Mouse (Mus musculus) cortical plate, adult 2 months (tissue): ENCODE measurements around the gene Zfp473.
"Not testable (repeated sequence)": the region's sequence is repeated elsewhere in the genome, so short reads cannot be mapped to it uniquely, and the experiment has no call there.

Experiments used
- CTCF ChIP-seq: fragments of 200-500 bp; IDR thresholded peaks from 2 replicates; pipeline ENCODE4 v1.5.1; 2011; ENCODE audit warnings: mild to moderate bottlenecking, control low read depth, low read length; ENCODE audit not compliant: insufficient read depth; ENCODE audit errors: extremely low read depth
- POLR2A ChIP-seq: fragments of 200-500 bp; IDR thresholded peaks from 2 replicates; pipeline ENCODE4 v1.6.1; 2011; ENCODE audit warnings: mild to moderate bottlenecking, low read length, control low read depth; ENCODE audit not compliant: insufficient read depth; ENCODE audit errors: extremely low read depth

DNA sequence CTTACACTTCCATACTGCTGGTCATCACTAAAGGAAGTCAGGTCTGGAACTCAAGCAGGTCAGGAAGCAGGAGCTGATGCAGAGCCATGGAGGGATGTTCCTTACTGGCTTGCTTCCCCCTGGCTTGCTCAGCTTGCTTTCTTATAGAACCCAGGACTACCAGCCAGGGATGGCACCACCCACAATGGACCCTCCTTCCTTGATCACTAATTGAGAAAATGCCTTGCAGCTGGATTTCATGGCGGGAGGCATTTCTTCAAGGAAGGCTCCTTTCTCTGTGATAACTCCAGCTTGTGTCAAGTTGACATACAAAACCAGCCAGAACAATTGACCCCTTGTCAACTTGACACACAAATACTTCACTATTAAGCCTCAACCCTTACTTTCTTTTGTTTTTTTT, at the start of gene Zfp473:
- not testable (repeated sequence) for TF ChIP-seq CTCF, POLR2A
